Mouse (Mus musculus): ENCODE measurements around the gene Hirip3.

The Hirip3 gene

DNA sequence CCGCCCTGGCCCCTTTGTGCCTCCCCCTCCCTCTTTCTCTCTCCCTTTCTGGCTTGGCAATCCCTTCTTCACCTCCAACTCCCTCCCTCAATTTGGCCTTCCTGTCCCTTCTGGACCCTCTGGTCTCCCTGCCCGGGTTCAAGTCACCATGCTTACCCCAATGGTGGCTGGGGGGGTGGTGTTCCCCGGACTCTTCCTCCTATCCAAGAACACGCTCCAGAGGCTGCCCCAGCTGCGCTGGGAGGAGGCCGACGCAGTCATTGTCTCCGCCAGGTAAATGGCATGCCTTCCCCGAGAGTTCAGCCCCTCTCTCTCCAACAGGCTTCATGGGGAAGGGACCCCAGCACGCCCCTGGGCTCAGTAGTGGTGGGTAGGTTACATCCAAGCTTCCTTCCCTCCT is 37.8 kb upstream of the Hirip3 start:
- Histone ChIP-seq H3K9me3 (ENCODE audit: low read length) (peaks cover 3% of the 10 kb centered on the region), H3K4me1 (replicated peaks; ENCODE audit: low read depth, low read length) (peaks cover 43% of the 10 kb centered on the region), H3K4me3 (replicated peaks; ENCODE audit: low read length) (peak overlapping the region; percentile 60), H3K27me3 (ENCODE audit: insufficient read depth, low read length) (peaks cover 35% of the 10 kb centered on the region), H3K36me3 (ENCODE audit: insufficient read depth, low read length) (no peaks in the 10 kb centered on the region)
- TF ChIP-seq POU5F1 (IDR thresholded peaks at IDR 0.05; ENCODE audit: borderline replicate concordance, low read length) (no peak), CTCF (conservative IDR thresholded peaks at IDR 0.05; ENCODE audit: low read length) (no peak), NANOG (IDR thresholded peaks at IDR 0.05; ENCODE audit: borderline replicate concordance, low read length) (no peak)

DNA sequence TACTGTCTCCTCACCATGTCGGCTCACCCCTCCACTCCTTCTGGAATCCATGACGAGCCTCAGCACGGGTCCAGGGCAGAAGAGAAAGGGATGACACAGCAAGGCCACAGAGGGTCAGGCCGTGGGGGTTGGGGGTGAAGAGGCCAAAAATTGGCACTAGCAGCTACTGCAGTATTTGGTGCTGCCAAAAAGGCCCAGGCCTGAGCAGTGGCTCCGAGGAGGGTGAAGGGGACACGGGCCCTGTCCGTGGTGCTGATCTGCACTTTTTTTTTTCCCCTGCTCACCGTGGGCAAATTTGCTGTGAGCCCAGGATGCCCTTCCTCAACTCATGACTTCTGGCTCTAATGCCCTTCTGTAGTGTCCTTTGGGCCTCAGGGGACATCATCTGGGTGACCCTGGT is 36.4 kb upstream of the Hirip3 start:
- no peaks in the 10 kb centered on the region for H3K9me3 ChIP-seq (ENCODE audit: low read length)
- peaks cover 49% of the 10 kb centered on the region for H3K27me3 ChIP-seq (ENCODE audit: insufficient read depth, low read length)

DNA sequence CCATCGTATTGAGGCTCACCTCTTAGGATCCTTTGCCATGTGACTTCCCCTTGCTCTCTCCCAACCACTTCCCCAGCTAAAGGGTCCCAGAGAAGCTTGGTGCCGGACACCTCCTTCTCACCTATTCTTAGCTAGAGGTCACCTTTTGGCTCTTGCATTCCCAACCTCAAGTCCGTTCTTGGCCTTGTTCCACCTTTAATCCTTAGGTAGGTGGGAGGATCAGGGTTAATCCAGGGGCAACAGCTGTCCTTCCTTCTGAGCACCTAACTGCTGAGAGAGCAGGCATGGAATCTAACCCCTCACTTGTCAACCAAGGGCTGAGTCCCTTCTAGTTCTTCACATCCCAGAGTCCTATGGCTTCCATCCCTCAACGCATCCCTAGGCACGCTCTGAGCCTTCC is 35.8 kb upstream of the Hirip3 start:
- TF ChIP-seq NANOG (IDR thresholded peaks at IDR 0.05; ENCODE audit: borderline replicate concordance, low read length) (no peak), POU5F1 (IDR thresholded peaks at IDR 0.05; ENCODE audit: borderline replicate concordance, low read length) (no peak), CTCF (conservative IDR thresholded peaks at IDR 0.05; ENCODE audit: low read length) (no peak)
- Histone ChIP-seq H3K4me3 (replicated peaks; ENCODE audit: low read length) (no peak overlapping the region), H3K36me3 (ENCODE audit: insufficient read depth, low read length) (no peaks in the 10 kb centered on the region), H3K9me3 (ENCODE audit: low read length) (no peaks in the 10 kb centered on the region), H3K4me1 (replicated peaks; ENCODE audit: low read depth, low read length) (peaks cover 51% of the 10 kb centered on the region), H3K27me3 (ENCODE audit: insufficient read depth, low read length) (peaks cover 54% of the 10 kb centered on the region)

More for the DNA sequence above, 36.4 kb upstream of the Hirip3 start:
- Histone ChIP-seq H3K4me3 (replicated peaks; ENCODE audit: low read length) (no peak overlapping the region), H3K4me1 (replicated peaks; ENCODE audit: low read depth, low read length) (peaks cover 49% of the 10 kb centered on the region), H3K36me3 (ENCODE audit: insufficient read depth, low read length) (no peaks in the 10 kb centered on the region)
- no peak for TF ChIP-seq CTCF (conservative IDR thresholded peaks at IDR 0.05; ENCODE audit: low read length)
- no peak for TF ChIP-seq POU5F1 (IDR thresholded peaks at IDR 0.05; ENCODE audit: borderline replicate concordance, low read length)
- TF ChIP-seq NANOG (IDR thresholded peaks at IDR 0.05; ENCODE audit: borderline replicate concordance, low read length) = no peak

DNA sequence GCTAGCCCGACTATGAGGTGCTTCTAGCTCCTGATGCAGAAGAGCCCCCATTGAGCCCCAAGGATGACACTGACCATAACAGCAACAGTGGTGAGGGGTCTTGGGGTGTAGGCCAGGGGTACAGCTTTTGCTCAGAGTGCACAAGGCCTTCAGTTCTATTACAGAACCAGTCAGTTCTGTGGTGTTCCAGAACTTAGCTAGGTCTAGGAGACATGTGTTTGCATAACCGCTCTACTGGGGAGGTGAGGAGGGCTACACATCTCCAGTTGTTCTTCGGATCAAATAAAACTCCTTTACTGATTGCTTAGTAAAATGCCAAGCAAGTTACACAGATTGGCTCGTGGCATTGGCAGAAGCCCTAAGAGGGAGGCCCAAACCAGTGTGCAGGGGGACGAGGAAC is 30.2 kb upstream of the Hirip3 start, which contains the start of gene 4930451I11Rik:
TSS of gene 4930451I11Rik (minus strand) at position 101 of the 400 bp plus-strand sequence.
- no peaks in the 10 kb centered on the region for H3K36me3 ChIP-seq (ENCODE audit: insufficient read depth, low read length)
- peak within 1 kb of the TSS; percentile 73 for H3K4me3 ChIP-seq (replicated peaks; ENCODE audit: low read length)
- H3K4me1 ChIP-seq (replicated peaks; ENCODE audit: low read depth, low read length) = peaks cover 41% of the 10 kb centered on the region
- TF ChIP-seq POU5F1 (IDR thresholded peaks at IDR 0.05; ENCODE audit: borderline replicate concordance, low read length) = no peak
- TF ChIP-seq CTCF (conservative IDR thresholded peaks at IDR 0.05; ENCODE audit: low read length) = no peak
- no peak for TF ChIP-seq NANOG (IDR thresholded peaks at IDR 0.05; ENCODE audit: borderline replicate concordance, low read length)
- no peaks in the 10 kb centered on the region for H3K9me3 ChIP-seq (ENCODE audit: low read length)
- peaks cover 29% of the 10 kb centered on the region for H3K27me3 ChIP-seq (ENCODE audit: insufficient read depth, low read length)

DNA sequence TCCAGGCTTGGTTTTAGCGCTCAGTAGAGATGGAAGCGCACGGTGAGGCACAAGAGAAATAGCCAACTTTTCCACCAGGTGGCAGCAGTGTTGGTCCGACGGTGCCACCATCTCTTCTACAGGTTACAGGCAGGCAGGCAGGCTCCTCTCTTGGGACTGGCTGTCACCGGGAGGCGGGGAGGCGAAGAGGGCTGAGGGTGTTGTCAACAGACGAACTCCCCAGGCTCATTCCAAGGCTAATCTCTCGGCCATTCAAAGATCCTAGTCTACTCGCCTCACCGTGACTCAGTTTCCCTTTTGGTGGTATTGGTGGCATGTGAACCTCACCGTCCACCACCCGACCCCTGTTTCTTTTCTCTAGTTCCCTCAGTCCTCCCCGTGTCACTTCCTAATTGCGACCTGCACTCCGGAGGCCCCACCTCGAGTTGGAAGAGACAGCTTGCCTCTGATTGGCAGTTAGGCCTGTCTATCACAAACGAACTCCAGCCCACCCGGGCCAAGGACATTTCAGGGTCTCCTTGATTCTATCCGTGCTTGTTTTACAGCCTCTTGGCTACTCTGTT is 29.7 kb upstream of the Hirip3 start:
- H3K4me1 ChIP-seq (replicated peaks; ENCODE audit: low read depth, low read length) = peaks cover 45% of the 10 kb centered on the region
- no peaks in the 10 kb centered on the region for H3K36me3 ChIP-seq (ENCODE audit: insufficient read depth, low read length)
- H3K9me3 ChIP-seq (ENCODE audit: low read length) = no peaks in the 10 kb centered on the region
- peak overlapping the region; percentile 73 for H3K4me3 ChIP-seq (replicated peaks; ENCODE audit: low read length)
- TF ChIP-seq POU5F1 (IDR thresholded peaks at IDR 0.05; ENCODE audit: borderline replicate concordance, low read length) (no peak), CTCF (conservative IDR thresholded peaks at IDR 0.05; ENCODE audit: low read length) (peak; percentile 79)
- peaks cover 30% of the 10 kb centered on the region for H3K27me3 ChIP-seq (ENCODE audit: insufficient read depth, low read length)

DNA sequence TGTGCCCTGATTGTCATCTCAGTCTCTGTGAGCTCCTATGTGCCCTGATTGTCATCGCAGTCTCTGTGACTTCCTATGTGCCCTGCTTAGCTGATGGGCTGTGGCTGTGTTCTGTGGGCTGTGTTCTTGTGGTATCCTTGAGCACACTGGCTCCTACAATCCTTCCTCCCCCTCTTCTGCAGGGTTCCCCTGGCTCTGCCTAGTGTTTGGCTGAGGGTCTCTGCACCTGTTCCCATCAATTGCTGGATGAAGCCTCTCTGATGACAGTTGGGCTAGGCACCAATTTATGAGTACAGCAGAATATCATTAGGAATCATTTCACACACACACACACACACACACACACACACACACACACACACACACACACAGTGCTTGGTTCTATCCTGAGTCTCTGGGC is 28.5 kb upstream of the Hirip3 start:
- no peaks in the 10 kb centered on the region for H3K36me3 ChIP-seq (ENCODE audit: insufficient read depth, low read length)
- H3K27me3 ChIP-seq (ENCODE audit: insufficient read depth, low read length) = peaks cover 27% of the 10 kb centered on the region
- TF ChIP-seq NANOG (IDR thresholded peaks at IDR 0.05; ENCODE audit: borderline replicate concordance, low read length) (no peak), POU5F1 (IDR thresholded peaks at IDR 0.05; ENCODE audit: borderline replicate concordance, low read length) (no peak), CTCF (conservative IDR thresholded peaks at IDR 0.05; ENCODE audit: low read length) (no peak)
- peaks cover 44% of the 10 kb centered on the region for H3K4me1 ChIP-seq (replicated peaks; ENCODE audit: low read depth, low read length)
- no peaks in the 10 kb centered on the region for H3K9me3 ChIP-seq (ENCODE audit: low read length)
- no peak overlapping the region for H3K4me3 ChIP-seq (replicated peaks; ENCODE audit: low read length)

DNA sequence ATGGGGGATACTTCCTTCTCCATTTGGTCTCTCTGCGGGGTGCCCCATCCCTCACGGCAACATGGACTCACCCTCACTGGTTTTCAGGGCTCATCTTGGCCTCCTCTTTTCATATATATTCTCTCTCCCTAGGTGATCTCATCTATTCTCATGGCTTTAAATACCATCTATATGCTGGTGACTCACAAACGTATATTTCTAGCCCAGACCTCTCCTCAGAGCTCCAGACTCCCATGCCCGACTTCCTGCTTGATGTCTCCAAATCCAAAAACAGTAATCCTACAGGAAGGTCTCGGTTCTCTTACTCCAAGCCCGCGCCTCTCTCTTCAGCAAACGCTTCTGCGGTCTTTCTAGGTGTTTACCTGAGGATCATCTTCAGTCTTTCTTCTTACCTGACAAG is 18.5 kb upstream of the Hirip3 start:
- no peak overlapping the region for H3K4me3 ChIP-seq (replicated peaks; ENCODE audit: low read length)
- TF ChIP-seq NANOG (IDR thresholded peaks at IDR 0.05; ENCODE audit: borderline replicate concordance, low read length) (no peak), POU5F1 (IDR thresholded peaks at IDR 0.05; ENCODE audit: borderline replicate concordance, low read length) (no peak), CTCF (conservative IDR thresholded peaks at IDR 0.05; ENCODE audit: low read length) (no peak)
- H3K4me1 ChIP-seq (replicated peaks; ENCODE audit: low read depth, low read length) = peaks cover 11% of the 10 kb centered on the region
- H3K36me3 ChIP-seq (ENCODE audit: insufficient read depth, low read length) = no peaks in the 10 kb centered on the region
- peaks cover 6% of the 10 kb centered on the region; the same call in 1 of the 2 replicates for H3K9me3 ChIP-seq (ENCODE audit: low read length)
- H3K27me3 ChIP-seq (ENCODE audit: insufficient read depth, low read length) = peaks cover 22% of the 10 kb centered on the region

DNA sequence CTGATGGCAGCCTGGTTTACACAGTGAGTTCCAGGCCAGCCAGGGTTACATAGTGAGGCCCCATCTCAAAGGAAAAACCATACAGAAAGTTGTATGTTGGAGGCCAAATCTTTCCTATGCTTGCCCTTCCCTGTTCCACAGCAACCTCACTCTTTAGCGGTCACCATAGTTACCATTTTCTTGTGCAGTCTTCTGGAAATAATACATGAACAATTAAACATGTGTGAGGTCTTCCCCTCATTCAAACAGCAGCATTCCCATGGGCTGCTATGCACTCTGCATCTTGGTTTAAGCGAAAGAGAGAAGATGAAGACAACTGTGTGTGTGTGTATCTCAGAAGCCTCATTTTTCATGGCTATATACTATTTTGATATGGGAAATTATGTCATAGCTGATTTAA is 16.3 kb upstream of the Hirip3 start:
- Histone ChIP-seq H3K4me3 (replicated peaks; ENCODE audit: low read length) (no peak overlapping the region), H3K36me3 (ENCODE audit: insufficient read depth, low read length) (peaks cover 13% of the 10 kb centered on the region), H3K27me3 (ENCODE audit: insufficient read depth, low read length) (peaks cover 43% of the 10 kb centered on the region), H3K9me3 (ENCODE audit: low read length) (peaks cover 6% of the 10 kb centered on the region; the same call in 1 of the 2 replicates), H3K4me1 (replicated peaks; ENCODE audit: low read depth, low read length) (peaks cover 25% of the 10 kb centered on the region)
- no peak for TF ChIP-seq CTCF (conservative IDR thresholded peaks at IDR 0.05; ENCODE audit: low read length)
- no peak for TF ChIP-seq NANOG (IDR thresholded peaks at IDR 0.05; ENCODE audit: borderline replicate concordance, low read length)
- TF ChIP-seq POU5F1 (IDR thresholded peaks at IDR 0.05; ENCODE audit: borderline replicate concordance, low read length) = no peak

DNA sequence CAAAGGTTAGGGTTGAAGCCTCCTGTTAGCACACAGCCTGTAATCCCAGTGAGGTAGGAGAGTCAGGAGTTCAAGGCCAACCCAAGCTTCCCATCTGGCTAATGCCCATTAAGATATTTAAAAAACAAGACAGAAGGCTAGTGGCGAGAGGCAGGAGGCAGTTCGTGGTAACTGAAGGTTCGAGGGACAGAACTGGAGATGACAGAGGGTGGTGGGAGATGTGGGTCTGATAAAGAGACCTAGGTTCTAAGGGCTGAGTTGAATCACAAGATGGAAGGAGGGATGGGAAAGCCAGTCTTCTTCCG is 14.7 kb upstream of the Hirip3 start, which contains the start of gene Doc2a:
TSS of gene Doc2a (plus strand) at position 301 of the 305 bp plus-strand sequence.
- H3K4me3 ChIP-seq (replicated peaks; ENCODE audit: low read length) = peak within 1 kb of the TSS; percentile 82
- no peak for TF ChIP-seq NANOG (IDR thresholded peaks at IDR 0.05; ENCODE audit: borderline replicate concordance, low read length)
- TF ChIP-seq CTCF (conservative IDR thresholded peaks at IDR 0.05; ENCODE audit: low read length) = no peak
- TF ChIP-seq POU5F1 (IDR thresholded peaks at IDR 0.05; ENCODE audit: borderline replicate concordance, low read length) = no peak
- peaks cover 41% of the 10 kb centered on the region for H3K4me1 ChIP-seq (replicated peaks; ENCODE audit: low read depth, low read length)
- no peaks in the 10 kb centered on the region for H3K9me3 ChIP-seq (ENCODE audit: low read length)
- H3K27me3 ChIP-seq (ENCODE audit: insufficient read depth, low read length) = peaks cover 43% of the 10 kb centered on the region
- peaks cover 28% of the 10 kb centered on the region for H3K36me3 ChIP-seq (ENCODE audit: insufficient read depth, low read length)
